Mouse (Mus musculus): ENCODE data around the gene Sirt7. TPM values are rescaled to one million over a fixed set of nuclear protein-coding genes. Genes with fewer than 3 reads are reported as not detected.

Gene Sirt7
- total RNA-seq, 1 experiment from 2014 or later: 131 TPM

DNA sequence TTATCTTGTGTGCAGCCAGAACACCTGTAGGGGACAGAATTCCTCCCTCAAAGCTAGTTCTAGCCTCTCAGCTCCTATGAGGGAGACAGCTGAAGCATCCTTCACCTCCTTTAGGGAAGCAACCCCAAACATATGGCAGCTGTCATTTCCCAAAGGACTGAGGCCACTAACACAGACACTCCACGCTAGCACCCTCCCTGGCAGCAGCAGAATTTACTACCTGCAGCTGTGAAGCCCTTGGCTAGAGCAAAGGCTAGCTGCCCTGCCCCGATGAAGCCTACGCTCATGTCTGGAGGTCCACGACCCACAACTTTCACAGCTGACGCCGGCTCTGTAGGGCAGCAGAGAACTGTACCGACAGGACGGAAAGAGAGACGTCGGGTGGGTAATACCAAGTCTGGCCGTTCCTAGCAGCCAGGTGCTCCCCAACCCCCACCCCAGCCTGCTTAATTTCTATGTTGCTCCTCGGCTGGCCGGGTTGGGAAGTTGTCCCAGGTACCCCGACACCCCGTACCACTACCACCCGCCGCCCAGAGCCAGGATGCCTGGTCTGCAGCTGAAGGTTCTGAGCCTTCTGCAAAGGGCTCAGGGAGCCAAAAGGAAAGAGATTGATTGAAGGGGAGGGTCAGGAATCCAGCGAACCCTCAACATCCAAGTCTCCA lies 18.0 kb upstream of the Sirt7 start:
- no peak for ATAC-seq (replicated peaks; ENCODE audit: insufficient number of reproducible peaks, low FRiP score, low TSS enrichment, poor library complexity, severe bottlenecking)

- ATAC-seq (replicated peaks; ENCODE audit: insufficient number of reproducible peaks, low FRiP score, low TSS enrichment, poor library complexity, severe bottlenecking): no peak
These were observed 16.8 kb upstream of the Sirt7 start for GRCm38 (mm10) chr11:120641869-120642268.

DNA sequence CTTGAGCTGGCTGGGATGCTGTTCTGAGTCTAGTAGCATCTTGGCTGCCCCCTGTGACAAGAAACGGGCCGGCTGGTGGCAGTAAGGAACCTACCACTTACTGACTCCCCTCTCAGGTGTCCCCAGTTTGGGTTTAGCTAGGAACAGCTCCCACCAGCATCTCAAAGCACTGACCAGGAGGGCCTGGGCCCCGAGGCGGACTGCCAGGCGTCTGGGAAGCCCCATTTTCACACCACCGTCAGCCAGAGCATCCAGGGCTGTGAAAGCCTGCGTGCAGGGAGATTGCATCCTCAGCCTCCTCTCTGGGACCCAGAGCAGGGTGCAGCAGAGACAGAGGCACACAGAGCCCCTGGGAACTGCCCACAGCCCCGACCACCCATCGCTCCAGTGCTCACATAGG lies 16.2 kb upstream of the Sirt7 start:
- ATAC-seq (replicated peaks; ENCODE audit: insufficient number of reproducible peaks, low FRiP score, low TSS enrichment, poor library complexity, severe bottlenecking): no peak

GRCm38 (mm10) chr11:120634810-120635209 lies 9.8 kb upstream of the Sirt7 start:
- ATAC-seq (replicated peaks; ENCODE audit: insufficient number of reproducible peaks, low FRiP score, low TSS enrichment, poor library complexity, severe bottlenecking): no peak

- ATAC-seq (replicated peaks; ENCODE audit: insufficient number of reproducible peaks, low FRiP score, low TSS enrichment, poor library complexity, severe bottlenecking): peak; percentile 36
These were observed 8.7 kb upstream of the Sirt7 start, which contains the start of gene Mafg for GRCm38 (mm10) chr11:120633520-120634343. Gene Mafg (minus strand): TSS chr11:120633600.

DNA sequence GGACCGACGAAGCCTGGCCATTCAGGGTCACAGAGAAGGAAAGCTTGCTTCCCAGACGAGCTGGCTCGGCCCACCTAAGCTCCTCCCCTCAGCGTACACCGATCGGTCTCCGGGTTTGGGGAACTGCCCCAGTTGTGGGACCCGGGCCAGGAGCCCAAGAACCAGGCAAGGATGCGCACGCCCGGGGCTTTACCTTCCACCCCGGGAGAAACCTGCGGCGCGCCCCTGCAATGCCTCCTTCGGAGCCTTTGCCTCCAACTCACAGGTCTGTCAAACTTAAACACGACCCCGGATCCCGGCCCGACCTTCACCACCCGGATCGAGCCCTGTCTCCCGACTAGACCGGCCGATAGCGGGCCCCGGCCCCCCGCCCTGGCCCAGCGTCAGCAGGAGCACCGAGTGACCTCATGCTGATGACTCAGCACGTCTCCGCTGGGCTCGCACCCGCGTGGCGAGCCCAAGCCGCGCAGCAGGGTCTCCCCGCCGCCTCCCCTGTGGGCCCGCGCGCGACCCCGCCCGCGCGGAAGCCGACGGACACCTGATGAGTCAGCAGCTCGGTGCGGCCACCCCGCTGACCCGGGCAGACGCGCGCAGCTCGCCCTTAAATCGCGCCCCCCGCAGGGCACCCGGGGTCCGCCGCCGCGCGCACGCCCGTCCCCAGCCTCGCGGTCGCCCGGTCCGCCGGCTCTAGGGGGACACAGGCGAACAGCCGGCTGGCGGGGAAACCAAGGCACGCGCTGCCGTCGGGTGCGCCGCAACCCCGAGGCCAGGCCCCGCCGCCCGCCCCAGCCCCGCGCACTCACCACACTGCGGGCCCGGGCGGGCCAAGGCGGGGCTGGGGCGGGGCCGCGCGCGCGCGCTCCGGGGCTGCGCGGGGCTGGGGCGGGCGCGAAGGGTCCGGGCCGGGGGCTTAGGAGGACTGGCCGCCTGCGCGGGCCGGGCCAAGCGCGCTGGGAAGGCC lies 7.8 kb upstream of the Sirt7 start:
- 0 out of 2 replicates have a peak, but pooled peaks have one; percentile 10 for ATAC-seq (replicated peaks; ENCODE audit: insufficient number of reproducible peaks, low FRiP score, low TSS enrichment, poor library complexity, severe bottlenecking)

DNA sequence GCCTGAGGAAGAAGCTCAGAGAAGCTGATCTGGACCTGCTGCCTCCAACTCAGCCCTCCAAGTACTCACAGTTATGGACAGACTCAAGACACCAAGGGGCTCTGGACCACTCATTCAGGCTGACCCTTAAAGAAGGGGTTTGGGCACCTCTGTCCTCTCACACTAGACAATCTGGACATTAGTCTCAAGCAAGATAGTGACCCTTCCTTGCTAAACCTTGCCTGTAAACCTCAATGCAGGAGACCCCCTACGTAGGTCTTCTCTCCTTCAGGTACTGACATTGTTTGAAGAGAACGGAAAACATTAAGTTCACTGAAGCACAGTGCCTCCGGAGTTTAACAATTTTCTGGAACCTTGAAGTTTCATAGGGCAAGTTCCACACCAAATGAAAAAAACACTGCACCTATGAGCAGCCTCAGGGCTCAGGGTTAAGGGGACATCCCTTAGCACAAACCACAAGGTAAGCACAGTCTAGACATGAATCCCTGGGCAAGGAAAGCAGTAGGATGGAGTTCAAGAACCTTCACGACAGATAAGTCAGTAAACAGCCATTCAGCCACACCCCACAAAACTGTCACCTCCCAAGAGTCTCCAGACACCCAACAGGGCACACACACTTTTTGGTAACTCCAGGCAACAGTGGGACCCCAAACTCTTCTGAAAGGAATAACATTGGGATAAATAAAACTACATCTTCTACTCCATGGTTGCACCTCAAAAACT lies 6.8 kb upstream of the Sirt7 start:
- ATAC-seq (replicated peaks; ENCODE audit: insufficient number of reproducible peaks, low FRiP score, low TSS enrichment, poor library complexity, severe bottlenecking): no peak

- no peak for ATAC-seq (replicated peaks; ENCODE audit: insufficient number of reproducible peaks, low FRiP score, low TSS enrichment, poor library complexity, severe bottlenecking)
These were observed 6.1 kb upstream of the Sirt7 start for GRCm38 (mm10) chr11:120630881-120631725.

DNA sequence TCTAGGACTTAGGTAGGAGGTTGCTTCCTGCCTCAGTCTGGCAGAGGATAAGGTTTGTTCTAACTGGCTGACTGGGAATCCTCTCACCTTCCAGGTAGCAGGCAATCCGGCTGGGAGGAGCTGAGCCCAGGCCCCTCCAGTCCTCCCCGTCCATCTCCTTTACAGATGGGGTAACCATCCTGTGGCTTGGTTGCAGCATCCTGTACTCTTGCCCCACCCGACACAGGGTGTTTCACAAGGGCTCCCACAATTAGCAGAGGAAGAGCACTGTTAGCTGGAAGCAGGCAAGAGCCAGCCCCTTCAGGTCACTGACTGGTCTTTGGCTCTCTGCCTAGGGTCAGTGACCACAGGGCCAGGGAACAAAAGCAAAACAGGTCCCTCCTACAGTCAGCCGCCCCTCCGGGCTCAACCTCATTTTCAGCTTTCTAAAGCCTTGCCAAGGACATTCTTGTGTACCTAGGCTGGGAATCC lies 5.4 kb upstream of the Sirt7 start:
- peak; percentile 43 for ATAC-seq (replicated peaks; ENCODE audit: insufficient number of reproducible peaks, low FRiP score, low TSS enrichment, poor library complexity, severe bottlenecking)

DNA sequence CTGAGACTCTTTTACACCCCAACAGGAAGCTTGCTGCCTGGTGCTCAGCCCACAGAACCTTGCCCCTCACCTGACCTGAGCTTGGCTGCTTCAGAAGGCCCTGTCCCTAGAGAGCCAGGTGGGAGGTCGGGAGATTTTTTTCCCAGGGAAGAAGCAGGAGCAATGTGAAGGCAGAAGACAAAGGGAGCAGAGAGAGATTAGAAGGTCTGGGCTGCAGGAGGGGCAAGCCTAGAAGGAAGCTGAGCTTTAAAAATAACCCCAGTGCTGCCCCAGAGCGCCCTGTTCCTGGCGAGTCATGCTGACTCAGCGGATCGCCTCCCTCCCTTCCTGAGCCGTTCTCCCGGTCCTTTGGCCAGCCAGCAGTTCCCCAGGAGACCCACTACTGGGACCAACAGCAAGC lies 4.9 kb upstream of the Sirt7 start:
- no peak for ATAC-seq (replicated peaks; ENCODE audit: insufficient number of reproducible peaks, low FRiP score, low TSS enrichment, poor library complexity, severe bottlenecking)

GRCm38 (mm10) chr11:120629341-120629730 lies 4.3 kb upstream of the Sirt7 start:
- ATAC-seq (replicated peaks; ENCODE audit: insufficient number of reproducible peaks, low FRiP score, low TSS enrichment, poor library complexity, severe bottlenecking): peak; percentile 23

GRCm38 (mm10) chr11:120628601-120629340 lies 3.7 kb upstream of the Sirt7 start:
- ATAC-seq (replicated peaks; ENCODE audit: insufficient number of reproducible peaks, low FRiP score, low TSS enrichment, poor library complexity, severe bottlenecking): no peak

- ATAC-seq (replicated peaks; ENCODE audit: insufficient number of reproducible peaks, low FRiP score, low TSS enrichment, poor library complexity, severe bottlenecking): peak; percentile 25
These were observed 2.6 kb upstream of the Sirt7 start for GRCm38 (mm10) chr11:120627468-120628300.

GRCm38 (mm10) chr11:120626785-120627467 lies 1.9 kb upstream of the Sirt7 start:
- ATAC-seq (replicated peaks; ENCODE audit: insufficient number of reproducible peaks, low FRiP score, low TSS enrichment, poor library complexity, severe bottlenecking): no peak

DNA sequence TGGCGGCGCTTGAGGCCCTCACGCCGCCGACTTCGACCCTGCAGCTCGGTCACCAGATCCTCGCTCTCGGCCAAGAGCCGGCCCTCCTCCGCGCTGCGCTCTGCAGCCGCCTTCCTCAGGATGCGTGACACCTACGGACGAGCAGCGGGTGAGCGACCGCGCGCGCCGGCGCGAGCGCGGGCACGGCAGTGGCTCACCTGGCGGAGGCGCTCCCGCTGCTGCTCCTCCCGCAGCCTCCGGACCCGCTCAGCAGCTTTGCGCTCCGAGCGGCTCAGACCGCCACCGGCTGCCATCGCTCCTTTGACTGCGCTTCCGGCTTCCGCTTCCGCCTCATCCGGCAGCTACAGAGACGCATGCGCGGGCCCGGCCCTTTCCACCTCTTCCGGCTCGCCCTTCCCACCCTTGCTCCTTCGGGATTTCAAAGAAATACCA lies 344 bp downstream of the Sirt7 start:
- ATAC-seq (replicated peaks; ENCODE audit: insufficient number of reproducible peaks, low FRiP score, low TSS enrichment, poor library complexity, severe bottlenecking): no peak
